Mouse (Mus musculus) liver, embryonic 15.5 days (tissue): Measurements from ENCODE around the gene Atp2b2. TPM values are rescaled to one million over a fixed set of nuclear protein-coding genes. Genes with fewer than 3 reads are reported as not detected.

ENCODE experiments used
- ATAC-seq: fragments of 200-750 bp; cut with Nextera tagmentation; 2 replicates; pipeline ENCODE4 v1.8.0; 2017; ENCODE audit warnings: moderate number of reproducible peaks, mild to moderate bottlenecking, moderate library complexity; ENCODE audit not compliant: insufficient read depth
- H3K27ac ChIP-seq: fragments of 300-500 bp; sonication (generic); replicated peaks from 2 replicates; pipeline ENCODE4 v1.5.1; 2015; ENCODE audit warnings: mild to moderate bottlenecking, inconsistent platforms
- H3K27me3 ChIP-seq: fragments of 300-500 bp; sonication (generic); 2 replicates; pipeline ENCODE4 v1.6.1; 2015; ENCODE audit warnings: mild to moderate bottlenecking, inconsistent platforms
- H3K36me3 ChIP-seq: fragments of 300-500 bp; sonication (generic); replicated peaks from 2 replicates; pipeline ENCODE4 v1.6.1; 2015; ENCODE audit warnings: moderate library complexity, mild to moderate bottlenecking, inconsistent platforms
- H3K4me1 ChIP-seq: fragments of 300-500 bp; sonication (generic); replicated peaks from 2 replicates; pipeline ENCODE4 v1.6.1; 2015; ENCODE audit warnings: inconsistent platforms
- H3K4me2 ChIP-seq: fragments of 300-500 bp; sonication (generic); 2 replicates; pipeline ENCODE4 v1.6.1; 2015; ENCODE audit warnings: moderate library complexity, mild to moderate bottlenecking, inconsistent platforms
- H3K4me3 ChIP-seq: fragments of 300-500 bp; sonication (generic); replicated peaks from 2 replicates; pipeline ENCODE4 v1.5.1; 2015; ENCODE audit warnings: mild to moderate bottlenecking, inconsistent platforms
- H3K9ac ChIP-seq: fragments of 300-500 bp; sonication (generic); 2 replicates; pipeline ENCODE4 v1.6.1; 2015; ENCODE audit warnings: moderate library complexity, mild to moderate bottlenecking, inconsistent platforms
- H3K9me3 ChIP-seq: fragments of 300-500 bp; sonication (generic); replicated peaks from 2 replicates; pipeline ENCODE4 v1.6.1; 2016; ENCODE audit warnings: inconsistent platforms
- WGBS: fragments of 180-500 bp; shearing (Covaris S2); methylation state at CpG from one replicate; pipeline ENCODE4 v1.1.7; 2015; ENCODE audit warnings: mixed read lengths; ENCODE audit not compliant: insufficient replicate concordance; 5-methylcytosine and 5-hydroxymethylcytosine counted together
- polyA plus RNA-seq: library from polyadenylated mRNA; unstranded; fragments of >200 nt; fragmentation: Nextera tagmentation; extraction: Ambion mirVana; gene quantifications from 2 replicates; pipeline ENCODE4 v1.2.1, GENCODE M21; 2015

Gene Atp2b2
- polyA plus RNA-seq, 1 experiment from 2014 or later, result 1.9 TPM

DNA sequence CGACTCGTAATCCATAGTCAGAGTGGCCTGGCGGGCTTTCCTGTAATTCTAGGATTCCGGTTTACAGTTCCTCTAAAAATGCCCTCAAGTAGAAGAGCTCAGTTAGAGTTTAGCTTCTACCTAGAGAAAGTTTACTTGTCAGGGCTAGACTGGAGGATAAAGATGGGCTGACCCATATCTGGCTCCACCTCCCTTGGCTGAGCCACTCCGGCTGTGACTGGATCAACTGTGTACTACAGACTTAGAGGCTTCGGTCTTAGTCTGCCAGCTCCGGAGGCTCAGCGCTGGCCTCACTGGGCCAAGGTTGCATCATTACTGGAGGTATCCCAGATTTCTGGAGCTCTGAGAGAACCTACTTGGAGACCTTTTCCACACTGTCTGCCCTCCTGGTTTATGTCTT lies 94.9 kb downstream of the Atp2b2 start:
- 70% methylated on average over 8 of the region's 8 CpGs for WGBS
- Histone ChIP-seq H3K9ac (no peak overlapping the region), H3K27ac (no peak overlapping the region), H3K4me2 (no peak overlapping the region), H3K4me1 (no peaks in the 10 kb centered on the region), H3K9me3 (no peaks in the 10 kb centered on the region), H3K4me3 (no peak overlapping the region), H3K36me3 (no peaks in the 10 kb centered on the region), H3K27me3 (no peaks in the 10 kb centered on the region)
- ATAC-seq, result no peak

GRCm38 (mm10) chr6:113942355-113942754 lies 100.1 kb downstream of the Atp2b2 start:
- H3K27me3 ChIP-seq, result no peaks in the 10 kb centered on the region
- ATAC-seq, result no peak
- 50% methylated on average over 12 of the region's 12 CpGs for WGBS
- H3K36me3 ChIP-seq, result no peaks in the 10 kb centered on the region
- no peak overlapping the region for H3K4me3 ChIP-seq
- no peak overlapping the region for H3K4me2 ChIP-seq
- no peak overlapping the region for H3K27ac ChIP-seq
- no peak overlapping the region for H3K9ac ChIP-seq
- H3K9me3 ChIP-seq, result no peaks in the 10 kb centered on the region
- no peaks in the 10 kb centered on the region for H3K4me1 ChIP-seq

DNA sequence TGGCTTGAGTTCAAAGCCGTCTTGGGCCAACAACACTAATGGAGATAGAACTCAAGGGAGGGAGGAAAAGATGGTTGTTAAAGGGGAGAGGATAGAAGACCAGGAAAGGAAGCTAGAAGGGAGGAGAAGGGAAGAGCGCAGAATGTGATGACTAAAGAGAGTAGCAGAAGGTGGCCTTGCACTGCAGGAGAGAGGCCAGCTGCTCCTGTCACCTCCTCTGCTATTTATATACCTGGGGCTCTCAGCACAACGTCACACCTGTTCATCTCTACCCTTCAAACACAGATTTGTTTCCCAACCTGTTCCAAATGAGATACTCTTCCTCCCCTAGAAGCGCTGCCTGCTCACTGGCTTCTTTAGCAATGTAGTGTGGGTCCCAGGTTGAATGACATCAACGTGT lies 101.1 kb downstream of the Atp2b2 start:
- Histone ChIP-seq H3K4me3 (no peak overlapping the region), H3K4me2 (no peak overlapping the region), H3K36me3 (no peaks in the 10 kb centered on the region), H3K27me3 (no peaks in the 10 kb centered on the region), H3K4me1 (no peaks in the 10 kb centered on the region), H3K27ac (no peak overlapping the region), H3K9ac (no peak overlapping the region), H3K9me3 (no peaks in the 10 kb centered on the region)
- 47% methylated on average over 5 of the region's 5 CpGs for WGBS
- no peak for ATAC-seq

- Histone ChIP-seq H3K27ac (no peak overlapping the region), H3K36me3 (no peaks in the 10 kb centered on the region), H3K4me3 (no peak overlapping the region), H3K4me2 (no peak overlapping the region), H3K9me3 (no peaks in the 10 kb centered on the region), H3K4me1 (no peaks in the 10 kb centered on the region), H3K9ac (no peak overlapping the region), H3K27me3 (no peaks in the 10 kb centered on the region)
- no peak for ATAC-seq
- 77% methylated on average over 8 of the region's 8 CpGs for WGBS
Observed at GRCm38 (mm10) chr6:113939442-113939841, 103.0 kb downstream of the Atp2b2 start.

- 33% methylated on average over 6 of the region's 6 CpGs for WGBS
Observed at GRCm38 (mm10) chr6:113936811-113937508, 105.5 kb downstream of the Atp2b2 start.

GRCm38 (mm10) chr6:113936111-113936510 lies 106.3 kb downstream of the Atp2b2 start:
- Histone ChIP-seq H3K4me2 (no peak overlapping the region), H3K27me3 (no peaks in the 10 kb centered on the region), H3K4me3 (no peak overlapping the region), H3K9ac (no peak overlapping the region), H3K4me1 (no peaks in the 10 kb centered on the region), H3K27ac (no peak overlapping the region), H3K9me3 (no peaks in the 10 kb centered on the region), H3K36me3 (no peaks in the 10 kb centered on the region)
- ATAC-seq, result no peak
- WGBS, result 51% methylated on average over 8 of the region's 8 CpGs

More at GRCm38 (mm10) chr6:113936811-113937508, 105.5 kb downstream of the Atp2b2 start:
- Histone ChIP-seq H3K9ac (no peak overlapping the region), H3K4me1 (no peaks in the 10 kb centered on the region), H3K27me3 (no peaks in the 10 kb centered on the region), H3K36me3 (no peaks in the 10 kb centered on the region), H3K4me2 (no peak overlapping the region), H3K4me3 (no peak overlapping the region), H3K27ac (no peak overlapping the region), H3K9me3 (no peaks in the 10 kb centered on the region)
- ATAC-seq, result no peak

DNA sequence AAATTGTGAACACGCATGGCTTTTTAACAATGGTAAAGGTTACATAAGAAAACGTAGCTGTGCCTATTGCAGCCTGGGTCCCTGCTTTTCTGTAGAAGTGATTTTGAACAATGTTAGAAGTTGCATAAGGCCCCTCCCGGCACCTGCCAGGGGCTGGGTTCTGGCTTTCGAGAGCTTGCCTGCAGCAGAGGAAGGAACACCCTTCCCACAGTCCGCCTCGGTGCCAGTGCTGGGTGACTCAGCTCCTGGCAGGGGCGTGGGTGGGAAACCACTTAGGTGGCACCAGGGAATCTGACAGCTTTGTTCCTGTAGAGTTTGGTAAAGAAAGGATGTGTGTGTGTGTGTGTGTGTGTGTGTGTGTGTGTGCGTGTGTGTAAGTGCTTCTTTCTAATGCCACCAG lies 107.7 kb downstream of the Atp2b2 start:
- Histone ChIP-seq H3K36me3 (no peaks in the 10 kb centered on the region), H3K27ac (no peak overlapping the region), H3K4me3 (no peak overlapping the region), H3K9me3 (no peaks in the 10 kb centered on the region), H3K27me3 (no peaks in the 10 kb centered on the region), H3K9ac (no peak overlapping the region), H3K4me2 (no peak overlapping the region), H3K4me1 (no peaks in the 10 kb centered on the region)
- WGBS, result 38% methylated on average over 8 of the region's 8 CpGs
- ATAC-seq, result no peak

- H3K9me3 ChIP-seq, result no peaks in the 10 kb centered on the region
- 60% methylated on average over 14 of the region's 14 CpGs for WGBS
- H3K9ac ChIP-seq, result no peak overlapping the region
- no peak overlapping the region for H3K4me3 ChIP-seq
- H3K27ac ChIP-seq, result no peak overlapping the region
- H3K36me3 ChIP-seq, result no peaks in the 10 kb centered on the region
- ATAC-seq, result no peak
- H3K4me1 ChIP-seq, result no peaks in the 10 kb centered on the region
- H3K27me3 ChIP-seq, result no peaks in the 10 kb centered on the region
- H3K4me2 ChIP-seq, result no peak overlapping the region
Observed at GRCm38 (mm10) chr6:113933261-113934151, 108.9 kb downstream of the Atp2b2 start.

- no peaks in the 10 kb centered on the region for H3K36me3 ChIP-seq
- no peak overlapping the region for H3K4me3 ChIP-seq
- no peak overlapping the region for H3K9ac ChIP-seq
- WGBS, result 74% methylated on average over 8 of the region's 8 CpGs
- H3K9me3 ChIP-seq, result no peaks in the 10 kb centered on the region
- no peak overlapping the region for H3K27ac ChIP-seq
- ATAC-seq, result no peak
- H3K27me3 ChIP-seq, result no peaks in the 10 kb centered on the region
- no peak overlapping the region for H3K4me2 ChIP-seq
- H3K4me1 ChIP-seq, result no peaks in the 10 kb centered on the region
Observed at GRCm38 (mm10) chr6:113929191-113929875, 113.1 kb downstream of the Atp2b2 start.

GRCm38 (mm10) chr6:113923249-113923648 lies 119.2 kb downstream of the Atp2b2 start:
- WGBS, result 53% methylated on average over 4 of the region's 4 CpGs
- no peak overlapping the region for H3K4me2 ChIP-seq
- no peaks in the 10 kb centered on the region for H3K36me3 ChIP-seq
- no peak overlapping the region for H3K27ac ChIP-seq
- no peak for ATAC-seq
- H3K9ac ChIP-seq, result no peak overlapping the region
- no peak overlapping the region for H3K4me3 ChIP-seq
- H3K4me1 ChIP-seq, result no peaks in the 10 kb centered on the region
- no peaks in the 10 kb centered on the region for H3K9me3 ChIP-seq
- no peaks in the 10 kb centered on the region for H3K27me3 ChIP-seq

GRCm38 (mm10) chr6:113920466-113920865 lies 121.9 kb downstream of the Atp2b2 start:
- WGBS, result 45% methylated on average over 5 of the region's 5 CpGs
- H3K36me3 ChIP-seq, result no peaks in the 10 kb centered on the region
- H3K27me3 ChIP-seq, result no peaks in the 10 kb centered on the region
- H3K9me3 ChIP-seq, result no peaks in the 10 kb centered on the region
- no peak for ATAC-seq
- H3K4me1 ChIP-seq, result no peaks in the 10 kb centered on the region
- H3K27ac ChIP-seq, result no peak overlapping the region
- H3K9ac ChIP-seq, result no peak overlapping the region
- H3K4me3 ChIP-seq, result no peak overlapping the region
- no peak overlapping the region for H3K4me2 ChIP-seq
